Mouse (Mus musculus): Measurements from ENCODE around the gene Phyhd1. TPM values are rescaled to one million over a fixed set of nuclear protein-coding genes. Genes with fewer than 3 reads are reported as not detected.

Gene Phyhd1
- total and polyA plus RNA-seq, 3 experiments = 0.19 to 1.6 TPM; not detected in 1

- Histone ChIP-seq H3K4me3 (ENCODE audit: control insufficient read depth in 1 of 2, insufficient read depth in 1 of 2, low read depth in 2 of 2, low read length in 2 of 2) (no peak overlapping the region), H3K4me1 (ENCODE audit: control insufficient read depth in 1 of 2, insufficient read depth in 2 of 2, low read length in 2 of 2) (peaks cover 5 to 8% of the 10 kb centered on the region in 2 experiments), H3K27ac (ENCODE audit: control insufficient read depth, low read depth, low read length) (no peak overlapping the region), H3K27me3 (ENCODE audit: control insufficient read depth in 1 of 2, insufficient read depth in 2 of 2, low read length in 2 of 2) (no peaks in the 10 kb centered on the region), H3K9ac (ENCODE audit: control insufficient read depth, low read depth, low read length, poor library complexity, severe bottlenecking) (no peak overlapping the region), H3K36me3 (ENCODE audit: control insufficient read depth in 1 of 2, insufficient read depth in 2 of 2, low read length in 2 of 2) (peaks cover 6 to 9% of the 10 kb centered on the region in 2 experiments), H3K79me2 (ENCODE audit: control insufficient read depth, insufficient read depth, low read length, poor library complexity) (no peaks in the 10 kb centered on the region), H3K9me3 (replicated peaks; ENCODE audit: insufficient read depth, low read length) (no peaks in the 10 kb centered on the region)
- no peak for DNase-seq (ENCODE audit: low read depth, low spot score)
- no peak for TF ChIP-seq MAZ (IDR thresholded peaks at IDR 0.05; ENCODE audit: low read depth, low read length)
- no peak for TF ChIP-seq RAD21 (IDR thresholded peaks at IDR 0.05; ENCODE audit: low read depth, low read length)
- TF ChIP-seq MYB (IDR thresholded peaks at IDR 0.05; ENCODE audit: low read depth, low read length) = no peak
- no peak for TF ChIP-seq SIN3A (IDR thresholded peaks at IDR 0.05; ENCODE audit: low read length)
- no peak for TF ChIP-seq TBP (IDR thresholded peaks at IDR 0.05; ENCODE audit: low read depth, low read length)
- no peak for TF ChIP-seq GATA1 (IDR thresholded peaks at IDR 0.05; ENCODE audit: low read depth, low read length)
- no peak for TF ChIP-seq USF2 (IDR thresholded peaks at IDR 0.05; ENCODE audit: borderline replicate concordance in 1 of 2, insufficient read depth in 1 of 2, low read depth in 1 of 2, low read length in 2 of 2)
- no peak for TF ChIP-seq POLR2AphosphoS2 (IDR thresholded peaks at IDR 0.05; ENCODE audit: low read length)
- TF ChIP-seq MEF2A (IDR thresholded peaks at IDR 0.05; ENCODE audit: extremely low read depth, insufficient replicate concordance, low read depth, low read length, poor library complexity, severe bottlenecking) = no peak
- no peak for TF ChIP-seq ZKSCAN1 (IDR thresholded peaks at IDR 0.05; ENCODE audit: low read depth, low read length)
- no peak for TF ChIP-seq NRF1 (IDR thresholded peaks at IDR 0.05; ENCODE audit: insufficient read depth, low read depth, low read length, poor library complexity, severe bottlenecking)
- no peak for TF ChIP-seq GABPA (IDR thresholded peaks at IDR 0.05; ENCODE audit: low read depth, low read length)
- no peak for TF ChIP-seq KAT2A (conservative IDR thresholded peaks at IDR 0.05; ENCODE audit: low read depth, low read length)
- no peak for TF ChIP-seq E2F4 (IDR thresholded peaks at IDR 0.05; ENCODE audit: borderline replicate concordance, low read depth, low read length)
- TF ChIP-seq CTCF (IDR thresholded peaks at IDR 0.05 in 2 of 3, conservative IDR thresholded peaks at IDR 0.05 in 1 of 3; ENCODE audit: control insufficient read depth in 1 of 3, insufficient read depth in 1 of 3, low read depth in 2 of 3, low read length in 3 of 3, poor library complexity in 1 of 3, severe bottlenecking in 1 of 3) = no peak
- TF ChIP-seq MAX (IDR thresholded peaks at IDR 0.05; ENCODE audit: low read length) = no peak
- TF ChIP-seq ZMIZ1 (IDR thresholded peaks at IDR 0.05; ENCODE audit: low read depth, low read length) = no peak
- TF ChIP-seq ETS1 (IDR thresholded peaks at IDR 0.05; ENCODE audit: low read depth, low read length) = no peak
Observed at GRCm38 (mm10) chr2:30247681-30248080, 18.3 kb upstream of the Phyhd1 start.

DNA sequence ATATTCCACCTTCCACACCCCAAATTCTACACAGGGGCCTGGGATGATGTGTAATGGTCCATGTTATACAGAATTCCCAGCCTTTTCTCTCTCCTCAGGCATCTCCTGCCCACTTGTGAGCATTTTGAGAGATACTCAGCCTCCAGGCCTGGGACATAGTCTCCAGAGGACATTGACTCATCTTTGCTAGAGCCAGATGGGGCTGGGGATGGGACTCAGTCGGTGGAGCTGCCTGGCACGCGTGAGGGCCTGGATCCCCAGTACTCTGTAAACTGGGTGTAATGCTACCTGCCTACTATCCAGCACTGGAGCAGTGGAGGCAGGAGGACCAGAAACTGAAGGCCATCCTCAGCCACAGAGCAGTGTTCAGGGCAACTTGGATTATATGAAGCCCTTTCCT lies 16.8 kb upstream of the Phyhd1 start:
- Histone ChIP-seq H3K4me1 (ENCODE audit: control insufficient read depth in 1 of 2, insufficient read depth in 2 of 2, low read length in 2 of 2) (peaks cover 5 to 8% of the 10 kb centered on the region in 2 experiments), H3K36me3 (ENCODE audit: control insufficient read depth in 1 of 2, insufficient read depth in 2 of 2, low read length in 2 of 2) (peaks cover 3 to 9% of the 10 kb centered on the region in 2 experiments)
- no peak for DNase-seq (ENCODE audit: low read depth, low spot score)

More for the DNA sequence above, 16.8 kb upstream of the Phyhd1 start:
- Histone ChIP-seq H3K4me3 (ENCODE audit: control insufficient read depth in 1 of 2, insufficient read depth in 1 of 2, low read depth in 2 of 2, low read length in 2 of 2) (no peak overlapping the region), H3K9me3 (replicated peaks; ENCODE audit: insufficient read depth, low read length) (no peaks in the 10 kb centered on the region), H3K27me3 (ENCODE audit: control insufficient read depth in 1 of 2, insufficient read depth in 2 of 2, low read length in 2 of 2) (no peaks in the 10 kb centered on the region), H3K27ac (ENCODE audit: control insufficient read depth, low read depth, low read length) (no peak overlapping the region), H3K9ac (ENCODE audit: control insufficient read depth, low read depth, low read length, poor library complexity, severe bottlenecking) (no peak overlapping the region), H3K79me2 (ENCODE audit: control insufficient read depth, insufficient read depth, low read length, poor library complexity) (no peaks in the 10 kb centered on the region)
- TF ChIP-seq ZNF384 (IDR thresholded peaks at IDR 0.05; ENCODE audit: low read depth, low read length) = no peak

Data from MEL (cell line).